Mouse (Mus musculus) right cerebral cortex, adult 2 months (tissue): ENCODE results near the gene Ntm.

ENCODE experiments used
- DNase-seq, 2 experiments: peaks; one replicate each; pipeline ENCODE4 v3.0.0; 2021 to 2022; ENCODE audit warnings: low spot score in 2 of 2

Gene Ntm

DNA sequence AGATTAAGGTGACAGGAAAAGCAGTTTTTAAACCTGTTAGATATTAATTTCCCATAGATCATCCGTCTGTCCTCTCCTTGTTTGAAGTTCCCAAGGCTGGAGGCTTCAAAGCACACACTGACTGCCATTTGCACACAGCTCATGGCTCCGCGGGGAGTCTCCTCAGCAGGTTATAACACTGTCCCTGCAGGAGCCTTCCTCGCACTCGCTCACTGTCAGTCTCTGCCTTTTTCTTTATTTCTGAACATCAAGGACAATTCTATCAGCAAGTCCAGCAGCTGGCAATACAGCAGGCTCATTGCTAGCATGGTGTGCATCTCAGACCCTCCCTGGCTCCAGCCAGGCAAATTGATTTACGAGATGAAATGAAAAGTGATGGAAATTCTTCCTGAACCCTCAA, 485.7 kb downstream of the Ntm start:
- no peak for DNase-seq

DNA sequence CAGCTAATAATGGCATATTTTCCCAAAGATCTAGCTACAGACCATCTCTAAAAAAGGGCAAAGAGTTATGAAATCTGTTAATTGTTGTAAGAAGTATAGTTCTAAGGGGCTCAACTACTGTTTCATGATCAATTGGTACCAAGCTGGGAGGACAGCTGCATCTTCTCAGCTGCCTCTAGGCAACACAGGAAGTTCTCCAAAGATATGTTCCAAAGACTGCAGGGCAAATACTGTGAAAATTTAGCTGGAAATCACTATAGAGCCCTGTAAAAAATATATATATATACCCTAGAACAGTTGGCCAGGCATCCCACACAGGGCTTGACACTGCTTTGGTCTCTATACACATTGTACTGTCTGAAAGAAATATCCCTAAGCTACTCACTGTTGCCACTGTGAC, 489.5 kb downstream of the Ntm start:
- no peak for DNase-seq

DNA sequence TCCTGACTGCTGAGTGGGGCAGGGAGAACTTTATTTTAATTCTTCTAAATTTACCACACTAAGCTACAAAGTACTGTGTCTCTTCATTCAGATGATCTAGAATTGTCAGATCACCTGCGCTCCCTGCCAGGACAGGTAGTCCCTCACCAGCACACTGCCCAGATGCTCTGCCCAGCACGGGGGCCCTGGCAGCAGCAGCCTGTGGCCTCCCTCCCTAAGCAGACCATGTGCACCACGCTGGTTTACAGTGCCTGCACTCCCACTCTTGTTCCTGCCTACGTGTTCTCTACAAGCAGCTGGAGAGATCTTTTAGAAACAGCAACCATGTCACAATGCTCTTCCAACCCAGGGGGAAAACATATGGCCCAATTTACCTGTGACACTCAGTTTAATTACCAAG, 490.7 kb downstream of the Ntm start:
- DNase-seq, result peak; percentile 50 to 74

DNA sequence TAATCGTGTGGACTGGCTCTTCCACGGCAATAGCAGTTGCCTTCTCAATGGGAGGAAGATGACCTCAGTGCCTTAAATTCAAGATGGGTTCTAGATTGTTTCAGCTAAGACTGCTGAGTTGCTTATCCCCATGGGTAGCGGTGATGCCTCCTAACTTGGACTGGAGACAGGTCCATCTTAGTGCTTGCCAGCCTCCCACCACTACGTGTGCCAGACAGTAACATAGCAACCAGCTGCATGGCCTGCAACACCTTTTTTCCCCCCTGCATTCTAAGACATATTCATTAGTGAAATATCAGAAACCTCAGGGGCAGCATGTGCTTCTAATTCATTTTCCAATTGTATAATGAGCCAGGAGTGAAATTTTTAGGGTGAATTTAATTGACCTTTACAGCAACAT, 498.2 kb downstream of the Ntm start:
- no peak for DNase-seq

DNA sequence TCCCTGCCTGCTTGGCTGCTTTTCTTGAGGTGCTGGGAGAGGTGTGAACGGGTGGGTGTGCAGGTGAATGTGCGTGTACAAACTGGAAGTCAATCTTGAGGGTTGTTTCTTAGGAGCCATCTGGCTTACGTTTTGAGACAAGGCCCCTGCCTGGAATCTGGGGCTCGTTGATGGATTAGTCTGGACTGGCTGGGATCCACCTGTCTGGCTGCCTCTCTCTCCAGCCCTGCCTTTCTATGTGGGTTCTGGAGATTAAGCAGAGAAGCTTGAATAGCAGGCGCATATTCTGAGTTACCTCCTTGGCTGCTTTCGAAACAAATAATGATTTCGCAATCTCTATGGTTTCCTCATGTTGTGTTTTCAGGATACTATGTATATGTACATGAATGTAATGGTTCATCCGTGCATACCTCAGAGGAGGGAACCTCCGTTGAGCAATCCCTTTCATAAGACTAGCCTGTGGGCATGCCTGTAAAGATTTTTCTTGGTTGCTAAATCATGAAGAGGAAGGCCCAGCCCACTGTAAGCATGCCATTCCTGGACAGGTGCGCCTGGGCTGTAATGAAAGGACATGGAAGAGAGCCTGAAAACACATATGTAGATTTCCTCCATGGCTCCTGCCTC, 499.9 kb downstream of the Ntm start:
- no peak for DNase-seq

DNA sequence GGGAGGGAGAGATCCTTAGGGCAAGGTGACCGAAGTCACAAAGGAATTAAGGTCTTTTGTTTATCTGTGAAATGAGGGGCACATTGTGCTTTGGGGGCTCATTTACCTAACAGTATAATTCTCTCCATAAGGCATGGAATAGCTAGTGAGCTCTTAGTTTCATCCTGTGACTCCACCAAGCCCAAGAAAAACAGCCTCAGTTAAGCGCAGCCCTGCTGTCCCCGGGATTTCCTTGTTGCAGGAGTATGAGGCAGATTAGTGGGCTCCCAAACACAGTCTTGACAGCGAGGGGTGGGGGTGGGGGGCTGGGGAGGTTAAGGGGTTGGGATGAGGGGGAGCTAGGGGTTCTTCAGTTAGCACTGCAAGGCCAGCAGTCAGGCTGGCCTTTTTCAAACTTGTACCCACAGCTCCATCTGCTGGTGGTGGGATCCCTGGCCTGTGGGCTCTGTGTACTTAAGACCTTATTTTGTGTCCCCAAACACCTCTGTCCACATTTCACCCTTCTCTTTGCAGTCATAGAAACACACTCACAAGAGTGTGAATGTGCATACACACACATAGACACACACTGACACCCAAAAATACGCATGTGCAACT, 504.9 kb downstream of the Ntm start:
- peak; percentile 84 to 88 for DNase-seq

DNA sequence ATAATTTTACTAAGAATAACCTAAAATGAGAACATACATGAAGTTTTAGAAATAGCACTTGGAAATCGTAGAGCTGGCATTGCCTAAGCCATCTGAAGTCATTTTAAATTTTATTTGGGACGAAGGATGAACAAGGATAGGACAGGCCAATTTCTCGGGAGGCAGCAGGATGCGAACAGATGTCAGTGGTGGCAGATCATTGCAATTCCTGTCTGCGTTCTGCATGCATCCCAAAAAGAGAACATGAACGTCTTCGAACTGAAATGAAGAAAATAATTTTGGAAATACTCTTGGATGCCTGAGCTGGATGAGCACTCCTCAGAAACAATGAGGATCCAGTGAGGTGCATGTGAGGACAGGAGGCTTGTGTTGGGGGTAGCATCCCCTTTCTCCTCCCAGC, 506.9 kb downstream of the Ntm start:
- no peak for DNase-seq

DNA sequence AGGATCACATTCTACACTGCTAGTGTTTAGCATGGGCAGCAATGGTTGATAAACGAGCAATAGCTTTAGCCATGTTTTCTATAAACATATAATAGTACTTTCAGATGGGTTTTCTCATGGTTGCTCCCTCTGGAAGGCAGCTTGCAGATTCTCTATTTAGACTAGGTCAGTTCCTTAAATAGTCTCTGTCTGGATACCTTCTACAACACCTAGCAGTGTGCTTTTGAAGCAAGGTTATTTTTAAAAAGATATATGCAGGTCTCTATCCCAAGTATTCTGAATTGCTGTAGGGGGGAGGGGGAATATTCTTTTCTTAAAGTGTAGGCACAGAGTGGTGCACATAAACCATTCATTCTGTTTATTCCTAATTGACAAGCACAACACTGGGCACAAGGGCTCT, 511.7 kb downstream of the Ntm start:
- DNase-seq, result no peak

DNA sequence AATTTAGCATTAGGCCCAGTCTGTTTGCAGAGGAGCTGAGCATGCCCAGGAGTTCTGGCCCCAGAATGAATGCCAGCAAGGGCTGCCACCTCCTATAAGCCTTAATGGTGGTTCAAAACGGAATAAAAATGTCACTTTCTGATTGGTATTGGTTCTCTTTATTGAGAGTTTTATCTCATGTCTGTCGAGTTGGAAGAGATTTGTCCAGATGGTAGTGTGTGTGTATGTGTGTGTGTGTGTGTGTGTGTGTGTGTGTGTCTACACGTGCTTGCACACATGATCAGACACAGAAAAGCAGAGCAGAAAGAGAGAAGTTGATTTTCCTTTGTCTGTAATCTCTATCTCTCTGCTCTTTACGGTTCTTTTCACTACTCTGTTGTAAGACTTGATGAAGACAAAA, 518.9 kb downstream of the Ntm start:
- no peak for DNase-seq

DNA sequence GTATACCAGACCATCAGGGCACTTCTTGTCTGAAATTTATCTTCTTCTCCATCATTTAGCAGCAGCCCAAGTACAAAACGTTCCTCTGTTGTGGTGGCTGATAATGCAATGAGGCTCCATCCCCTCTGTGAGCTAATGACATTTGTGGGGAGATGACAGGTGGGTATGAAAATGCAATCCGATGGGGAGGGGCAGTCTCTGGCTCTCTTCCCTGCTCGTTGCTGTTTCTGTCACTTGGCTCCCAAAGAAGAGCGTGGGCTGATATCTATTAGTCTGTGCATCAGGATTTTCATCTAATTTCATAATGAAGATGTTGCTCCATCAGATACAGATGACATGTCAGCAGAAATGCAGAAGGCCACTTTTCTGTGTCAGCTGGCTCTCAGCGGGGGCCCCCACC, 523.5 kb downstream of the Ntm start:
- DNase-seq, result no peak

DNA sequence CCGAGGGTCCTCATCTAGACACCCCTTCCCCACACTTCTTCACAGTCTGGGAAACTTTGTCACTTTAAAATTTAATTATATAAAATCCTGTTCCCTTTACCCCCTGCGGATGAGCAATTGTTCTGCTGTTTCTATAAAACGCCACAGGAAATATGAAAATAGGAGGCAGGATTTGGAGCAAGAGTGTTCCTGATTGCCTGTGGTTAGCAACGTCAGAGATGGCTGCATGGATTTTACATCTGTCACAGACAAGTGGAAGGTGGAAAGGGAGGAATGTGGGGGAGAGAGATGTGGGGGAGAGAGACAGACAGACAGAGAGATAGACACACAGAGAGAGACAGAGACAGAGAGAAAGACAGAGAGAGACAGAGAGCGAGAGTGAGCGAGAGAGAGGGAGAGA, 528.3 kb downstream of the Ntm start:
- no peak for DNase-seq

DNA sequence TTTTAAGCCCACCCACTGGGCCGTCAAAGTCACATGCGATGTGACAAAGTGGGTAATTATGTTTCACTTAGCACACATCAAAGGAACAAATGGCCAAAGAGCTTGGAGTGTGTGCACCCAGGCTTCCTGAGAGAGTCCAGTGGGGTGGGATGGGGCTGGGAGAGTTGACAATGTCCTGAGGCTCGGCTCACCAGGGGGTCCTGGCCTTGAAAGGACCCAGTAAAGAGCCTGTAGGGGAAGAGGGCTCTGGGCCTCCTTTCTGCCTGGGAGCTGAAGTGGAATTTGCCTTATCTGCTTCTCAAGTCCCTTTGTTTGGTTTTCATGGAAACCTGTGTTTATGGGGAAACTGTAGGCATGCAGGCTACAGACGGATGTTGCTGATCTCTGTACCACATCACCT, 529.0 kb downstream of the Ntm start:
- DNase-seq, result no peak

DNA sequence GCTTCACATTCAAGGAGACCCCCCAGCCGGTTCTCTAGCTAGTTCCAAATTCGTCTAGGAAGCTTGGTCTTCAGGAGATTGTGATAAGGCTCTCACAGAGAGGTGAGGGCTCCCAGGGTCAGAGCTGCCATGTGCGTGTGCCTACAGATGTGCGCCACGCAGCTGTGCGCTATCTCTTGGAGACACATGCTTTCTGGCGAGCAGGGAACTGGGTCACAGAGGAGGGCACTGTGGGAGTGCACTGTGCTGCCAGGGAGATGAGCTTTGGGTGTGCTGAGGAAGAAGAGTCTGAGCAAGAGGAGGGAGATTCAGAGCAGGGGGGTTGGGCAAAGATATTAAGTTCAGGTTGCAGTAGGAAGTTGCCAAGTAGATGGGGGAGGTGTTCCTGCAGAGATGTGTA, 529.8 kb downstream of the Ntm start:
- DNase-seq, result no peak

DNA sequence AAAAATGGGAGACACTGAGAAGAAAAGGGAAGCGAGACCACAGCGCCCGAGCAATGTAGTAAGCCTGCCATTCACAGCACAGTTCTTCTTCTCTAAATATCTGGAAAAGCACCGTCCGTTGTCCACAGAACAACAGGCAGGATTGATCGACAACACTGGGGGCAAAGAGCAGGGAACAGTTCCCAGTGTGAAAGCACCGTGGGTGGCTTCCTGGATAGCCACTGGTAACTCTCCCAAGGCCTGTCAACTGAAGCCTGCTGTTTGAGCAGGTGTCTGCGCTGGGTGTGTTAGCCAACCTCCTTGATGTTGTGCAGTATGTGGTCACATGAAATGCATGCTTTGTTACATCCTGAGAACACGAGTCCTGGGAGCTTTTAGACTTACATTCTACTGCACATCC, 531.4 kb downstream of the Ntm start:
- no peak for DNase-seq

DNA sequence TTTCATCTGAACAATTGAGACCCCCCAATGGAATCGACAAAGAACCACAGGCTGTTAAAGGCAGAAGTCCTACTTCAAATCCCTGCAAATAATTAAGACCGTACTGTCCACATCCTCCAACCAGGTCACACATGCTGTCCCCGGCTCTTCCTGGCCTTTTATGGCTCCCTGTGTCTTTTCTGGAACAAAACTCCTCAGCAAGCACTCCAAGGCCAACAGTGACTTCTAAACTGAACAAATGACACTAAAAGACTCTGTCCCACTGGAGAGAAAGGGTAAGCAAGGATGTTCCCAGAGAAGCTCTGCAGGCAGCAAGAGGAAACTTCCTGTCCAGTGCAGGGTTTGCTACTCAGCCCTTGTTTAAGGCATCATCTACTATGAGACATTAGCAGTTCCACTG, 532.8 kb downstream of the Ntm start:
- no peak for DNase-seq

DNA sequence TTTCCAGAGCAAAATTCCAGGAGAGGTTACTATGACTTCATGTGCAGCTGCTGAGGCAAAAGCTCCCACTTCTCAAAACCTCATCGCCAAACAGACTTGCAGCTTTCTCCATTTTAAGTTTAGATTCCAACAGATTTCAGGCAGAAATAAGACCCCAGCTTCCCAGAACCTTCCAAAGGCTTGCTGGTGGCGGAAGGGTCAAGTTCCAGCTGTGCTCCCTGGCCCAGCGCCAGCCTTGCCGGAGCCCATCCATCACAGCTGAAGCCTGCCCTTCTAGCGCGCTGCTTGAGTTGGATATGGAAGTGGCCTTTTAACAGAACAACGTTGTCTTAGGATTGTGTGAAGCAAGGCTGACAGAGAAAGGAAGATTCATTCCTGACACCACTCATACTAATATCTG, 534.6 kb downstream of the Ntm start:
- DNase-seq, result no peak

DNA sequence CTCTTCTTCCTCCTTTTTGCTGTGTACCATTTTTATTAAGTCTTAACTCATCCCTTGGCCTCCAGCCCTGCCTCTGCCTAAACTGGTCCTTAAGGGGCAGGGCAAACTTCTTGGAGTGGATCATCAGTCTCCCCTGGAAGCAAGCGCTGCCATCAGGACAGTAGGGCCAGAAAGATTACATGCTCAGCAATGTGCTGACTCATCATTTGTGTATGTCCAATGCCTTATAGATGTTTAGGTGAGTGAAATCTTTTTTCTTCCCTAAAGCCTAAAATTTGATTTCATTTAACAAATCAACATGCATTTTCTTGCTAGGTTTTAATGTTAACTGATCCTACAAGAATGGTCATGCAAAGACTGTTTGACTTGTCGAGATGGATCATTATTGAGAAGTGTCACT, 536.7 kb downstream of the Ntm start:
- DNase-seq, result no peak

DNA sequence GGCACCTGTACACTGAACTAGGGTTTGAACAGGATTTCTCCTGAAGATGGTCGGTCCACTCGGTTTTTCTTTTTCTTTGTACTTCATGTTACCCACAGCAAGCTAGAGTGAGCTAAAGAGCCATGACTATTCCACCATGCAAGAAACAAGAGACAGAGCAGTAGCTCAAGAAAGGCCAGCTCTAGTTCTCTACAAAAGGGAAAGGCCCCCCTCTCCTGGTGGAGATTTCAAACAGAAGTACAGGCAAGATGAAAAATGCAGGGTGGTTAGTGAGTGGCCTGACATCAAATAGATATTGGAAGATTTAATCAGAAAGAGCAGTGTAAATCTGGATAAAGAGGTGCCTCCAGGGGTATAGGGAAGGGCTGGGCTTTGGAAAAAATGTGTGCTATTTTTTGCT, 547.4 kb downstream of the Ntm start:
- DNase-seq, result no peak

DNA sequence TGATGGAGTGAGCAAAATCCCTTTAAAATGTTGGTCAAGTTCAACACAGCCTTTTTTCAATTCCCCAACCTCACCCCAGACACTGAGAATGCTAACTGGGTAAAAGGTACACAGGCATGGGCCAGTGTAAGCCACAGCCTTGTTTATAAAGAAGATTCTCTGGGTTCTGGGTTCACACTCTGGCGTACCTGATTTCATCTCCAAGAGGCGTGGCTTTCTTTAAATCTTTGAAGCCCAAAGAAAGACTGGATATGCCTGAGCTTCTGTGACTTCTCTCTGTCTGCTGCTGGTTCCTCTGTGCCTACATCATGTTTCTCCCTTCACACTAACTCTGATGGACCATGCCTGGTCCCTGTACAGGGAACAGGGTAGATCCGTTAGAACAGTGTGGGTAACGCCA, 549.8 kb downstream of the Ntm start:
- no peak for DNase-seq

DNA sequence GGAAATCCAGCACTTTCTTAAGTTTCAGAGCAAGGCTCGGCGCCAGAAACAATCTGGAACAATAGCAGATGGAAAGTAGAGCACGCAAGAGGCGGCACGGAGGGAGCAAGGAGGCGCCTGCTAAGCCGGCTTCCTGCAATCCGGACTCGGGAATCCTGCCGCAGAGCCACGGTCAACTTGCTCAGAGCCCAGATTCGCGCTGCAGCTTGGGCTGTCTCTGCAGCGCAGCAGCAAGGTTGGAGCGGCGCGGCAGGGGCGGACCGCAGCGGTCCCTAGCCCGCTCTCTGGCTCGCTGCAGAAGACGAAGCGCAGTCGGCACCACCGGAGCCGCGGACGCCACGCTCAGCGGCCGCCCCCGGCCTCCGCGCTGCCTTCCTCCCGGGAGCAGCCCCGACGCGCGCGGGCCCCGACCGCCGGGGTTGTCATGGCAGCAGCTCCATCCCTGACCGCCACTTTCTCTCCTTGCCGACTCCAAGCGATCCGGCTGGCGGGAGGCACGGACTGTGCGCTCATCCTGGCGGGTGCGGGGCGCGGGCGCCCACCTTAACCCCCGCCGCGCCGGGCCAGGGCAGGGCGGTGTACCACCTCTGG, 550.7 kb downstream of the Ntm start:
- DNase-seq, result peak; percentile 63 to 74

DNA sequence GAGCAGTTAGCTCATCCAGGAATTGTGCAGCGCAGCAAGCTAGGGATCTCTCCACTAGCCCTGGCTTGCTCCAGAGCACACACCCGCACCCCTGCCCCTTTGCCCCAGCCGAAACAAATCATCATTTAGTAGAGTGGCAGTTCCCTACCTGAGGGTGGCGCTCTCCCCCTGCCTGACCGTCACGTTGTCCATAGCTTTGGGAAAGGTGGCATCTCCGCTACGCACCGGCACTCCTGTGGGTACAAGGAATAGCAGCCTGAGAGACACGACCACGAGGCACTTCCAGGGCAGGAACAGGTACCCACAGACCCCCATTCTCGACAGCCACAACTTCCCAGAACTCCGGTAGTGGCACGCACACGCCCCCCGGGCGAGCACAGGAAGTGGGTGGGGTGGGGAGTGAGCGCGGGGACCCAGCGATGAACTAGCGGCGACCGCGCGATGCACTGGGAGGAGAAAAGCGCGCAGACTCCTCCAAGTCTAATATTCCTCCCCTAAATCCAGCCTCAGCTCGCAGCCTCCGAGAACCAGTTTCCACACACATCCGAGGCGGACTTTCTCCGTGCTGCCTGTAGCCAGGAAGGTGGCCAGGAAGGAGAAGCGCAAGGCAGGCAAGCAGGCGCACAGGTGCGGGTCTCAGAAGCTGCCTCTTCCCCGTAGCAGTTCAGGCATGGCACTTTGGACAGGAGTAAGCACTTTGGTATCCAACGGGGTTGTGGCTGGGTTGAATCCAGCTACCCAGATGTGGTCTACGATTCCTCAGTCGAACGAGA, 551.3 kb downstream of the Ntm start:
- peak; percentile 78 to 79 for DNase-seq

DNA sequence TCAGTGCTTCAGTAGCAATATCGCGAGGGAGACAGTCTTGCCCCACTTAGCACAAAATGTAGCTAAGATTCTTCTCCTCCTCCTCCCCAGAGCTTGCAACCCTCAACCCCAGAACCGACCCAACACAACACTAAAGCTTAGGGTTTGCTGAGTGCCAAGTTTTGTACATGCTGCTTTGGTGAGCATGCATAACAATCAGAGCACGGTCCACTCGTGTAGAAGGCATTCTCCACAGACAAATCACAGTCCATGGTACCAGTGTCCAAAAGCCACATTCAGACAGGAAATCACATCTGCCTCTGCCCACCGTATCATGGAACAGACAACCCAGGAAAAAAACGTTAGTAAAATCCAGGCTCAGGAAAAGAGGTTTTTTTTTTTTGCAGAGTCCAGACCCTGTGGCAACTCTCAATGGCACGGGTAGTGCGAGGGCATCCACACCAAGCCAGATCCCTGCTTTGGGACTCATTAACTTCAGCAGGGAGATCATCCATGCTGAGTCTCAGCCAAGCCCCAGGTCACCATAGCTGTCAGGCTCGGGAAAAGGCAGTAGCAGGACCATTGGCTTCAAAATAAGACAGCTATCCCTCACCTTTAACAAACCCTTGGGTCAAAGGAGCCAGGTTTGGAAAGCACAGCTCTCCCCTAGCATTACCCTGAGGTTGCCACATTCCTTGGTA, 552.1 kb downstream of the Ntm start:
- no peak for DNase-seq
